Mouse (Mus musculus): ENCODE measurements around the gene Tomm6.

DNA sequence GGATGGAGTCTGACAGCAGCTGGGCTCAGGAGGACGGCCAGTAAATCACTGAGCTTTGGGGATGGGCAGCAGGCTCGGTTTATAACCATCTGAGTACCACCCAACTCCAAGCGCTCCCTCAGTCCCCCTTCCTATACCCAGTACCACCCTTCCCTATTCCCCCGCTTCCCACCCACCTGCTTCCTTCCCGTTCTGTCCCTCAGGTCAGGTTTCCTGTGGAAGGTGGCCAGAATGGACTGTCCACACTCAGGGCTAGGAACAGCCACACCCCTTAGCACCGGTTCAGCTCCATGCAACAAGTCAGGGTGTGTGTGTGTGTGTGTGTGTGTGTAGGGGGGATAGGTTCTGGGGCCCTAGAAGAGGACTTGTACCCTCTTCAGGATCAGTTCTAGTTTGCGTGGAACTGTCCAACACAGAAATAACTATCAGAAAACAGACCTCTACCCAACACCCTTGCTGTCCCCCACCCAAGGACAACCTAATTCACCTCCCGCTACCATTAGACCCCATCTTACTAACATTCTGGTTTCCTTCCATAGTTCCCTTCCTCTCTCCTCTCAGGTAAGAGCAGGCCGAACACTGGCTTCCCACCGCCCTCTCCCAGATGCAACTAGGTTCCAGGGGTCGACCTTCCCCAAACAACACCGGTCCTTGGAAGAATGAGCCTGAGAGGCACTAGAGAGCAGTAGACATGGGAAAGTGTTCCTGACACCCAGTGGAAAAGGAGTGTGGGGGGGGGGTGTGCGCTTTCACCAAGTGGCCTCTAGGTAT, 5.7 kb upstream of the Tomm6 start:
- TF ChIP-seq TAL1 (IDR thresholded peaks at IDR 0.05; ENCODE audit: low read length) (no peak), GATA1 (IDR thresholded peaks at IDR 0.05; ENCODE audit: low read length) (no peak)

Data from erythroblast, embryonic 14.5 days (primary cell).